Mouse (Mus musculus) liver, postnatal 0 days (tissue): ENCODE data around the gene Prn. TPM values are rescaled to one million over a fixed set of nuclear protein-coding genes. Genes with fewer than 3 reads are reported as not detected.

ENCODE experiments used
- ATAC-seq: fragments of 200-750 bp; cut with Nextera tagmentation; 2 replicates; pipeline ENCODE4 v1.8.0; 2017; ENCODE audit warnings: mild to moderate bottlenecking, moderate library complexity
- DNase-seq: peaks from one replicate; pipeline ENCODE4 v3.0.0-alpha.2; 2016
- H3K27ac ChIP-seq: fragments of 300-500 bp; sonication (generic); 2 replicates; pipeline ENCODE4 v1.5.1; 2014; ENCODE audit warnings: antibody characterized with exemption, moderate library complexity, mild to moderate bottlenecking, low read depth
- H3K27me3 ChIP-seq: fragments of 300-500 bp; sonication (generic); 2 replicates; pipeline ENCODE4 v1.6.1; 2014; ENCODE audit warnings: low read length, control low read depth, mixed read lengths; ENCODE audit not compliant: insufficient read depth
- H3K36me3 ChIP-seq: fragments of 300-500 bp; sonication (generic); replicated peaks from 2 replicates; pipeline ENCODE4 v1.6.1; 2014; ENCODE audit warnings: mild to moderate bottlenecking, control low read depth, low read length, moderate library complexity, mixed read lengths; ENCODE audit not compliant: insufficient read depth
- H3K4me1 ChIP-seq: fragments of 300-500 bp; sonication (generic); 2 replicates; pipeline ENCODE4 v1.6.1; 2014; ENCODE audit warnings: antibody characterized with exemption, mild to moderate bottlenecking, control low read depth; ENCODE audit not compliant: insufficient read depth
- H3K4me2 ChIP-seq: fragments of 300-500 bp; sonication (generic); 2 replicates; pipeline ENCODE4 v1.6.1; 2014; ENCODE audit warnings: low read depth, mild to moderate bottlenecking, low read length, moderate library complexity, mixed read lengths
- H3K4me3 ChIP-seq: fragments of 300-500 bp; sonication (generic); 2 replicates; pipeline ENCODE4 v1.5.1; 2014; ENCODE audit warnings: low read depth, low read length
- H3K9ac ChIP-seq: fragments of 300-500 bp; sonication (generic); replicated peaks from 2 replicates; pipeline ENCODE4 v1.6.1; 2014; ENCODE audit warnings: mild to moderate bottlenecking, moderate library complexity
- H3K9me3 ChIP-seq: fragments of 300-500 bp; sonication (generic); 2 replicates; pipeline ENCODE4 v1.6.1; 2016; ENCODE audit warnings: mild to moderate bottlenecking, control low read depth, low read length, mixed read lengths
- CTCF ChIP-seq: sonication (generic); IDR thresholded peaks from 2 replicates; pipeline ENCODE4 v1.5.1; 2016; ENCODE audit warnings: antibody characterized with exemption, low read depth
- EP300 ChIP-seq: IDR thresholded peaks from 2 replicates; pipeline ENCODE4 v1.6.1; 2016; ENCODE audit warnings: antibody characterized with exemption, low read depth, mild to moderate bottlenecking
- WGBS: fragments of 180-500 bp; shearing (Covaris S2); extraction: QIAGEN DNeasy Blood & Tissue Kit; methylation state at CpG from one replicate; pipeline ENCODE4 v1.1.7; 2014; ENCODE audit not compliant: insufficient replicate concordance; 5-methylcytosine and 5-hydroxymethylcytosine counted together
- polyA plus RNA-seq: library from polyadenylated mRNA; unstranded; fragments of >200 nt; fragmentation: Nextera tagmentation; extraction: Ambion mirVana; gene quantifications from 2 replicates; pipeline ENCODE4 v1.2.1, GENCODE M21; 2015

The Prn gene
- polyA plus RNA-seq, 1 experiment from 2014 or later = not detected

DNA sequence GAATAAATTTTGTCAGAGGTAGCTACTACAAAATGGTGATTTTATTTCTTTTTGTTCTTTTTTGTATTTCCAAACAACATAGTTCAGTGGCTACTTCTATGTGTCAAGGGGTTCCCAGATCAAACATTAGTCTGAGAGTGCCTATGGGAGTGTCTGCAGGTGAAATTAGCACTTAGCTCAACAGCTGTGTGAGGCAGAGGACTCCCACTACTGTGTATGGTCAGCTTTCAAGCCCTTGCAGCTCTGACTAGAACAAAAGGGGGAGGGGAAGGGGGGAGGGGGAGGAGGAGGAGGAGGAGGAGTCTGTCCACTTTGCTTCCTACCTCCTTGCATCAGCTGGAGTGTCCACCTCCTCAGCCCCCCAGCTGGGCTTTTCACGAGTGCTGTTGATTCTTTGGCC is 34.6 kb downstream of the Prn start:
- Histone ChIP-seq H3K4me2 (no peak overlapping the region), H3K4me1 (peaks cover 11% of the 10 kb centered on the region), H3K9ac (no peak overlapping the region), H3K4me3 (no peak overlapping the region), H3K27me3 (no peaks in the 10 kb centered on the region), H3K9me3 (no peaks in the 10 kb centered on the region), H3K27ac (no peak overlapping the region), H3K36me3 (no peaks in the 10 kb centered on the region)
- no peak for TF ChIP-seq EP300
- TF ChIP-seq CTCF = no peak
- DNase-seq (no peak), ATAC-seq (no peak)
- WGBS = 27% methylated on average over 1 of the region's 1 CpGs

GRCm38 (mm10) chr2:131945225-131945624 is 35.5 kb downstream of the Prn start:
- ATAC-seq = no peak
- WGBS = 55% methylated on average over 8 of the region's 8 CpGs
- peaks cover 4% of the 10 kb centered on the region for H3K4me1 ChIP-seq

DNA sequence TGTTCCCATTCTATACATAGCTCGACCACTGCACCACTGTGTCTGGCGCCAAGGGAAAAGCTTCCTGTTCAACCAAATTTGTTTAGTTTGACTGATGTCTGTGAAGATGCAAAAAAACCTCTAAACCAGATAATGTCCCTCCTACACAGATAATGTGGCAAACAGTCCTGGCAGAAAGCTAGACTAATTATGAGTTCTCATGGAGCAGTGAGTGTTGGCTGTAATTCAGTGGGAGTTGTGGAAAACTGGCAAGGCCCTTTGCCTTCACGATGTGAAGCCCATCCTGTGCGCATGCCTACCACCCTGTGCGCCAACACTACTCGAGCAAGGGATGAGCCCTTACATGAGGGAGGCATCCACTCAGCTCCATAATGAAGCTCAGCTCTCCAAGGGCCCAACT is 36.0 kb downstream of the Prn start:
- no peak overlapping the region for H3K4me3 ChIP-seq
- no peak overlapping the region for H3K27ac ChIP-seq
- TF ChIP-seq EP300 = no peak
- DNase-seq (no peak), ATAC-seq (no peak)
- peaks cover 2% of the 10 kb centered on the region for H3K4me1 ChIP-seq
- H3K36me3 ChIP-seq = no peaks in the 10 kb centered on the region
- peaks cover 5% of the 10 kb centered on the region; the same call in 1 of the 2 replicates for H3K27me3 ChIP-seq
- no peak overlapping the region for H3K4me2 ChIP-seq
- no peak overlapping the region for H3K9ac ChIP-seq
- 62% methylated on average over 6 of the region's 6 CpGs for WGBS
- no peaks in the 10 kb centered on the region for H3K9me3 ChIP-seq

More at GRCm38 (mm10) chr2:131945225-131945624, 35.5 kb downstream of the Prn start:
- no peak for DNase-seq
- Histone ChIP-seq H3K27ac (no peak overlapping the region), H3K9ac (no peak overlapping the region), H3K27me3 (peaks cover 2% of the 10 kb centered on the region; the same call in 1 of the 2 replicates), H3K4me3 (no peak overlapping the region), H3K9me3 (no peaks in the 10 kb centered on the region), H3K36me3 (no peaks in the 10 kb centered on the region), H3K4me2 (no peak overlapping the region)
- no peak for TF ChIP-seq EP300
- no peak for TF ChIP-seq CTCF

- no peaks in the 10 kb centered on the region for H3K36me3 ChIP-seq
- no peak for ATAC-seq
- H3K9me3 ChIP-seq = no peaks in the 10 kb centered on the region
- no peak overlapping the region for H3K4me3 ChIP-seq
- H3K9ac ChIP-seq = no peak overlapping the region
- H3K4me2 ChIP-seq = no peak overlapping the region
- 84% methylated on average over 16 of the region's 16 CpGs for WGBS
- H3K27me3 ChIP-seq = peaks cover 5% of the 10 kb centered on the region; the same call in 1 of the 2 replicates
- H3K4me1 ChIP-seq = no peaks in the 10 kb centered on the region
- DNase-seq = no peak
- TF ChIP-seq CTCF (no peak), EP300 (no peak)
- no peak overlapping the region for H3K27ac ChIP-seq
These were observed 36.6 kb downstream of the Prn start for GRCm38 (mm10) chr2:131946351-131946750.

DNA sequence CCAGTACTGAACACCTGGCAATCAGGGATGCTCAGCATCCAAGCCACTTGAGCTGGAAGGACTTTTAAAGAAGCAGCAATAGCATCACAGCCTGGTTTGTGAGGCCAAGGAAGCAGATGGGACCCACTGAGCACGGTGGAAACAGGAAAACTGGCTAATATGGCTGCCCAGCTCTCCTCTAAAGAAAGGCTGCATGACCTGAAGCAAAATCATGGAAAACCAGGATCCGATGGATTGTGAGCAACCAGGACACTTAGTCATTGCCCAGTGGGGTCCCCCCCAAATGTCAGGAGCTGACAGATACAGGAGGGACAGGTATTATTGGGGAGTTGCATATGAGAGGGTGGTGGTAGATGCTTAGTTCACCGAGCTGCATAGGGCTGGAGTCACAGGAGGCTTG is 38.4 kb downstream of the Prn start:
- no peak for ATAC-seq

DNA sequence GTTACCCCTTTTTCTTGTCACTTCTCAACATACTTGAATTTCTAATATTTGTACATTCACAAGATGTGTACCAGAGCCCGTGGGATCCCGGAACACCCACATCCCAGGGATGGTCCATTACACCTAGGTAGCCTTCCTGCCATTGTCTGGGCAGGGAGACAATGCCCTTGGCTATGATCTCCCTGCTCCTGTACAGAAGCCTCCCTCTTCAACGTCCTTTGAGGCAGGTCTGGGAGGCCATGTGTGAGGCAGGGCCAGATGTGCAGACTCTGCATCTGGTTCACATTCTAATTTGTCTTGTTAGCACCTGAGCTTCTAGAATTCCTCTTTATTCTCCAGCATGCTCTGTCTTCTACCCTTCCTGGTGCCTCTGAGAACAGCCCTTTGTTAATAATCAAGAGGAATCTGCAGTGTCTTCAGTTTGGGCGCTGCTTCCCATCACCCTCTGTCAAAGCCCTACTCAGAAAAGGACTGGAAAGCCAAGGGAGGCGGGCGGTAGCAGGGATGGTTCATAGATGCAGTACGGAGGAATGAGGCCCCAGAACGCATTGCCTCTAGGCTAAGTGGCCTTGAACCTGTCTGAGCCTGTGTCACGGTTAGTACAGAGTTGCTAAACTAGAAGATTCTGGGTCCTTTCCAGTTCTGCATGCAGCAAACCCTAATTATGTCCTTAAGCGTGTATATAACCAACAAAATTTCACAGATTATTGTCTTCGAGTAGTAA is 39.3 kb downstream of the Prn start:
- no peaks in the 10 kb centered on the region for H3K36me3 ChIP-seq
- H3K9me3 ChIP-seq = no peaks in the 10 kb centered on the region
- no peak overlapping the region for H3K27ac ChIP-seq
- H3K4me3 ChIP-seq = no peak overlapping the region
- WGBS = 72% methylated on average over 11 of the region's 11 CpGs
- TF ChIP-seq EP300 (no peak), CTCF (no peak)
- no peak overlapping the region for H3K4me2 ChIP-seq
- no peak overlapping the region for H3K9ac ChIP-seq
- no peak for ATAC-seq
- H3K4me1 ChIP-seq = 0 out of 2 replicates have a peak, but pooled peaks cover 2% of the 10 kb centered on the region
- no peak for DNase-seq
- H3K27me3 ChIP-seq = peaks cover 15% of the 10 kb centered on the region

More for the DNA sequence above, 38.4 kb downstream of the Prn start:
- no peak for TF ChIP-seq EP300
- no peak for TF ChIP-seq CTCF
- Histone ChIP-seq H3K4me2 (no peak overlapping the region), H3K27ac (no peak overlapping the region), H3K9ac (no peak overlapping the region), H3K4me3 (no peak overlapping the region), H3K9me3 (no peaks in the 10 kb centered on the region), H3K36me3 (no peaks in the 10 kb centered on the region), H3K4me1 (0 out of 2 replicates have a peak, but pooled peaks cover 2% of the 10 kb centered on the region), H3K27me3 (peaks cover 9% of the 10 kb centered on the region)
- 62% methylated on average over 3 of the region's 3 CpGs for WGBS
- DNase-seq = no peak
